Mouse (Mus musculus): ENCODE results near the gene Lbx1. TPM values are rescaled to one million over a fixed set of nuclear protein-coding genes. Genes with fewer than 3 reads are reported as not detected.

Gene Lbx1
- polyA plus RNA-seq (2015; fragmentation: Illumina TruSeq; extraction: RNeasy Lipid Tissue Mini Kit (QIAGEN cat#74804); ENCODE audit: insufficient read depth, low replicate concordance), result not detected

DNA sequence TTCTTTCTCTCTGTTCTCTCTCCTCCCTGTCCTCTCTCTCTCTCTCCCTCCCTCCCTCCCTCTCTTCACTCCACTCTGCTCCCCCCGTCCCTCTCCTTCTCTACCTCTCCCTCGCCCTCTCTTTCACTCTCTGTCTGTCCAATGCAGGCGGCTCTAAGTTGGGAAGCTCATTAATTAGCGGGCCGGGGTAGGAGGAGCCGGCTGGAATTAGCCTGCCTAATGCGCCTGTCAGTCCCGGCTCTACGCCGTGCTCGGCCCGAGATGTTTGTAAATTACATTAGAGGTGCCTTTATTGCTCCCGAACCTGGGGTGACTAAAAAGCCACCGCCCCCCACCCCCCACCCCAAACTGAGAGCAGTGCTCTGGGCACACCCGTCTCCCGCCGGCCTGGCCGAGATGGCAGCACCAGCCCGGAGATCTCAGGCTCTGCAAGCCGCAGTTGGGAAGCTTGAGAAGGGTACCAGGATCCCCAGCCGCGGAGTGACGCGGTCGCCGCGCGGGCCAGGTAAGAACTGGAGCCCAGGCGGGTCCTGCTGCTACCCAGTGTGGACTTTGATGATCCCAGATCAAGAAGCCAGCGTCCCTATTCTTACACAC, at the start of gene Lbx1:
TSS of gene Lbx1 (minus strand) at position 47 of the 597 bp plus-strand sequence.

Other genes with a start within 250 kb of the Lbx1 start
- 0.43 TPM for gene Sema4g, start 246.7 kb downstream of the Lbx1 start, polyA plus RNA-seq (2015; fragmentation: Illumina TruSeq; extraction: RNeasy Lipid Tissue Mini Kit (QIAGEN cat#74804); ENCODE audit: insufficient read depth, low replicate concordance)
- gene Twnk, start 230.1 kb downstream of the Lbx1 start, polyA plus RNA-seq (2015; fragmentation: Illumina TruSeq; extraction: RNeasy Lipid Tissue Mini Kit (QIAGEN cat#74804); ENCODE audit: insufficient read depth, low replicate concordance), result 10.0 TPM
- gene Mrpl43, start 229.4 kb downstream of the Lbx1 start, polyA plus RNA-seq (2015; fragmentation: Illumina TruSeq; extraction: RNeasy Lipid Tissue Mini Kit (QIAGEN cat#74804); ENCODE audit: insufficient read depth, low replicate concordance), result 27.6 TPM
- 1.8 TPM for gene Lzts2, start 221.4 kb downstream of the Lbx1 start, polyA plus RNA-seq (2015; fragmentation: Illumina TruSeq; extraction: RNeasy Lipid Tissue Mini Kit (QIAGEN cat#74804); ENCODE audit: insufficient read depth, low replicate concordance)
- not detected for gene Pdzd7, start 190.1 kb downstream of the Lbx1 start, polyA plus RNA-seq (2015; fragmentation: Illumina TruSeq; extraction: RNeasy Lipid Tissue Mini Kit (QIAGEN cat#74804); ENCODE audit: insufficient read depth, low replicate concordance)
- gene Sfxn3, start 188.3 kb downstream of the Lbx1 start, polyA plus RNA-seq (2015; fragmentation: Illumina TruSeq; extraction: RNeasy Lipid Tissue Mini Kit (QIAGEN cat#74804); ENCODE audit: insufficient read depth, low replicate concordance), result 38.2 TPM
- 26.5 TPM for gene Kazald1, start 160.6 kb downstream of the Lbx1 start, polyA plus RNA-seq (2015; fragmentation: Illumina TruSeq; extraction: RNeasy Lipid Tissue Mini Kit (QIAGEN cat#74804); ENCODE audit: insufficient read depth, low replicate concordance)
- 13.9 TPM for gene Tlx1, start 85.1 kb downstream of the Lbx1 start, polyA plus RNA-seq (2015; fragmentation: Illumina TruSeq; extraction: RNeasy Lipid Tissue Mini Kit (QIAGEN cat#74804); ENCODE audit: insufficient read depth, low replicate concordance)
- gene Btrc, start 127.9 kb upstream of the Lbx1 start, polyA plus RNA-seq (2015; fragmentation: Illumina TruSeq; extraction: RNeasy Lipid Tissue Mini Kit (QIAGEN cat#74804); ENCODE audit: insufficient read depth, low replicate concordance), result 26.8 TPM